Mouse (Mus musculus): ENCODE measurements around the gene Hist1h2ak.
A peak's percentile ranks its signal among the peaks of the same experiment; 100 is the strongest.

Hist1h2ak gene

DNA sequence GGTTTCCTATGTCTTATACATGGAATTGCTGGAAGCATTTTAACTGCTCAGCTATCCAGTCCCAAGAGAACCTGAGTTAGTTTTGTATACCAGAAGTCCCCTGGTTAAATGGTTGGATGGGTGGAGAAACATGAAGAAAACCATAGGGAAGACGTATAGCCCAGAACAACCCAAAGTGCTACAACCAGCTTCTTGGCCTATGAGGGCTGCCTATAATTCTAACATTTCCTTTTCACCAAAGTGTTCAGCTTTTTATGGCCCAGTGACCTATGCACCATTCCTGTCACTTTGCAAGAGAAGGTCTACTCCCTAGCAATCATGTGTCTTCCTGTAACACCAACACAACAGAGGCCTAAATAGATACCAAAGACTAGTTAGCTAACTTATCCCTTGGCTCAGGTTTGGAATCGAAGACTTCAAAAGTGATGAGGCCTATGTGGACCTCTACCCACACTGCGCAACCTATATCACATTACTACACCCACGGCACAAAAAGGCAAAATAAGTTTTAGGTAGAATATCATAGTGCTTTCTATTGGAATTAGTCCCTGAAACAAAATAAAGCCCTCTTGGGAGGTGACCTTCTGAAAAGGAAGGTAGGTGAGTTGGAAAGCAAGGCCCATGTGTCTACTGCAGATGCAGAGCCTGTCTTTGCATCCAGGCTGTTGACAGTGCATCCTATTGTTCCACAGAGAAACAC lies 35.1 kb downstream of the Hist1h2ak start:
- DNase-seq, result peak; percentile 13

DNA sequence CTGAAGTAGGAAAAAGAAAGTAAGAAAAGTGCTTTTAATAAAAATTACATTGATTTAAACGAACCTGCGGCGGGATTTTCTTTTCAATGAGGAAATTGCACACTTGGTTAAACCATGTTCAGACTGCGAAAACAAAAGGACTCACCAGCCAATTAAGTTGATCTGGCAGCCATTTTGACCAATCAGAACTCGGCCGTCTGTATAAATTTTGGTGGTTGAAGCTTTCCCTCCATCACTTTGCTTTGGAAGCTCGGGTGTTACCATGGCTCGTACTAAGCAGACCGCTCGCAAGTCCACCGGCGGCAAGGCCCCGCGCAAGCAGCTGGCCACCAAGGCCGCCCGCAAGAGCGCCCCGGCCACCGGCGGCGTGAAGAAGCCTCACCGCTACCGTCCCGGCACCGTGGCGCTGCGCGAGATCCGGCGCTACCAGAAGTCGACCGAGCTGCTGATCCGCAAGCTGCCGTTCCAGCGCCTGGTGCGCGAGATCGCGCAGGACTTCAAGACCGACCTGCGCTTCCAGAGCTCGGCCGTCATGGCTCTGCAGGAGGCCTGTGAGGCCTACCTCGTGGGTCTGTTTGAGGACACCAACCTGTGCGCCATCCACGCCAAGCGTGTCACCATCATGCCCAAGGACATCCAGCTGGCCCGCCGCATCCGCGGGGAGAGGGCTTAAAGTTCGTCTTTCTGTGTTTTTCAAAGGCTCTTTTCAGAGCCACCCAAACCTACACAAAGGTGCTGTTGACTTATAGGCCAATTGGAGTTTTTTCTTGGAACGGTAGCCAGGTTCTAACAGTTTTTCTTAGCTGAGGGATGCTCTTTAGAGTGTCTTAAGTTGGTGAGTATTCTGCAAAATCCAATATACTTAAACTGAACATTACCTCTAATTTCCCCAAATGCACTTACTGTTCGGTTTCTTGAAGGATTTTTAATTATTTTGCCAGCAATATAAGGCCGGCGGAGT lies 36.0 kb downstream of the Hist1h2ak start, which contains the start of gene Hist1h3h:
TSS of gene Hist1h3h (plus strand) at position 263 of the 961 bp plus-strand sequence.
- peak; percentile 91 for DNase-seq

GRCm38 (mm10) chr13:21716540-21717391 lies 36.9 kb downstream of the Hist1h2ak start:
- peak; percentile 44 for DNase-seq

DNA sequence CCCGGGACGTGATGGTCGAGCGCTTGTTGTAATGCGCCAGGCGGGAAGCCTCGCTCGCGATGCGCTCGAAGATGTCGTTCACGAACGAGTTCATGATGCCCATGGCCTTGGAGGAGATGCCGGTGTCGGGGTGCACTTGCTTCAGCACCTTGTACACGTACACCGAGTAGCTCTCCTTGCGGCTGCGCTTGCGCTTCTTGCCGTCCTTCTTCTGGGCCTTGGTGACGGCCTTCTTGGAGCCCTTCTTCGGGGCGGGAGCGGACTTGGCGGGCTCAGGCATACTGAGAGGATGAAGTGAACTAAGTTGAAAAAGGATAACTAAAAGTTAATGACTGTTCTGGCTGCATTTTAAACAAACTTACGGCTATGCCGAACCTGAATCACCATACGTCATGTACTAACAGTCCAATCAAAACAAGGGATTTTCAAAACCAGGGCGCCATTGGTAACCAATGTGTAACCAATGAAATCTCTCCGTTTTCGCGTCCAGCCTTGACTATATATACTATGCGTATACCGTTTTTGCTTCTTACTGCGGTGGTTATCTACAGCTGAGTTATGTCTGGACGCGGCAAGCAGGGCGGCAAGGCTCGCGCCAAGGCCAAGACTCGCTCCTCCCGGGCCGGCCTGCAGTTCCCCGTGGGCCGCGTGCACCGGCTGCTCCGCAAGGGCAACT lies 37.6 kb downstream of the Hist1h2ak start, which contains the start of the genes Hist1h2bl and Hist1h2ai:
TSS of gene Hist1h2bl (minus strand) at position 280 of the 676 bp plus-strand sequence.
TSS of gene Hist1h2ai (plus strand) at position 559 of the 676 bp plus-strand sequence.
- peak; percentile 86 for DNase-seq

DNA sequence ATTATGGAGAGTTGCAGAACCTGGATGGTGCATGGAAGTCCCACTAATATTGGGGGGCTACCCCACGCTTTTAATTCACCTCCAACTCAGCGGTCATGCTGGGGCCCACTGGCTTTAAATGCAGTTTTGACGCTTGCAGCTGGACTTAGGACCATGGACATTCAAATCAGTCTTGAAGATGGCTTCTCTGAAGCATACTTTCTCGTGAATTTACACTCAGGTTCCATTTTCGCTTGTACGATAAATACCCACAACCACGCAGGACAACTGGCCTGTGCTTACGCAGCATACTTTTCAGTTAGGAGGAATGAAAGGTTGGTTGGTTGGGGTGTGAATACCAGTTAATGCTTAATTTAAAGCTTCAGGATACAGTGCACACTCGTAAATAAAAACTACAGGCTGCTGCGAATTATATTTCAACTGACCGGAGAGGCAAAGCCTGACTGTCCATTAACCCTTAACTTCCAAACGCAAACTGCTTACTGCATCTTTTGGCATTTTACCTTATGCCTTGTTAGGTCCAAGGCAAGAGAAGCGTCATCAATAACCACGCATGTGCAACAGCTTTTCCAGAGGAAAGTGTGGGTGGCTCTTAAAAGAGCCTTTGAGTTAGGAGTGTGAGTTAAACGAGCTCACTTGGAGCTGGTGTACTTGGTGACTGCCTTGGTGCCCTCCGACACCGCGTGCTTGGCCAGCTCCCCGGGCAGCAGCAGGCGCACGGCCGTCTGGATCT lies 38.3 kb downstream of the Hist1h2ak start:
- DNase-seq, result peak; percentile 12

GRCm38 (mm10) chr13:21714725-21715124 lies 38.9 kb downstream of the Hist1h2ak start:
- DNase-seq, result peak; percentile 76

GRCm38 (mm10) chr13:21711698-21712097 lies 41.9 kb downstream of the Hist1h2ak start:
- DNase-seq, result no peak

DNA sequence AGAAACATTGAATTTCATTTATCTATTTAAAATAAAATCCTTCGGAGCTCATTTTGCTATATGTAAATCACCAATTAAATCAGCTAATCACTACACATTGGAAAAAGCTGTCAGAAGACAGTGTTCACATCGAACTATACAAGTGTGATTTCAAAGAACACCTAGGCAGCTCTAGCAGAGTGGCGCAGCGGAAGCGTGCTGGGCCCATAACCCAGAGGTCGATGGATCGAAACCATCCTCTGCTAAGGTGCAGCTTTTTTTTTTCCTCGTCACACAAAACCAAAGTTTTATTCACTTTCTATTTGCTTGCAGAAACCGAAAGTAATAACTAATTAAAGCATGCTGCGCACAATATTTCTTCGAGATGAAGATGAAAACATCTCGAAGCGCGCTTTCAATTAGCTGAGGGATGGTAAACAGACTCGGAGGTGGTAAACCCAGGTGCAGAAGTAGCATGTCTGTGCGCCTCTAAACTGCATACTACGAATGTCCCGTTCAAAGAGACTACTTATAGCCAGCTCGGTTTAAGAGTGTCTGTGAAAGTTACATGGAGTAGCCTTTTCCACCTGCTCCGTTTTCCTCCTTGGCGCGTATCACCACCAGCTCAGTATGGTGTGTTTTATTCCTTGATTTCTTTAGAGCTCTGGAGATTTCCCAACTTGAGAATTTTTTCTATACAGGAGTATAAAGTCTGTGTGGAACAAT lies 42.7 kb downstream of the Hist1h2ak start:
- DNase-seq, result peak; percentile 86

- DNase-seq, result peak; percentile 93
Observed at GRCm38 (mm10) chr13:21710031-21710711, 43.5 kb downstream of the Hist1h2ak start.

DNA sequence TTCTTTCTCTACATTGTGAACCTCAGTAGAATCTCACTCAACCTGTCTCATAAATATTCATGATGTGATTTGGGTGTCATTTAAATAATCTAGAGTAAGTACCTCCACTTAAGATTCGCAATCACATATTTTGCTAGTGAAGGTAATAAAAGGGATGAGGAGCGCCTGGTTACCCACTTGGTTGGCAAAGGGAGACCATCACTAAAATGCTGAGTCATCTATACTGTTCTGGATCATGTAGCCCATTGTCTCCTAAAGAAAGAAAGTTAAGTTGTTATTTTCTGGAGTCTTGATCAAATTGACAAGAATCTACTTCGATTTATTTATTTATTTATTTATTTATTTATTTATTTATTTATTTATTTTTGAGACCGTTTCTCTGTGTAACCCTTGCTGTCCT lies 47.0 kb downstream of the Hist1h2ak start:
- no peak for DNase-seq
